Mouse (Mus musculus) lung, adult 2 months (tissue): ENCODE data around the gene Smim24.

Experiments used
- CTCF ChIP-seq: fragments of 200-500 bp; IDR thresholded peaks from 2 replicates; pipeline ENCODE4 v1.5.1; 2011; ENCODE audit warnings: mild to moderate bottlenecking, low read length, control low read depth; ENCODE audit not compliant: insufficient read depth
- POLR2A ChIP-seq: fragments of 200-500 bp; IDR thresholded peaks from 2 replicates; pipeline ENCODE4 v1.6.1; 2011; ENCODE audit warnings: low read depth, mild to moderate bottlenecking, control low read depth, low read length, borderline replicate concordance; ENCODE audit errors: extremely low read depth

- no peak for TF ChIP-seq POLR2A
- TF ChIP-seq CTCF = no peak
Observed at GRCm38 (mm10) chr10:81421797-81422100, 28.9 kb downstream of the Smim24 start.
